Mouse (Mus musculus) CH12.LX (cell line): Measurements from ENCODE around the gene Gpx4. TPM values are rescaled to one million over a fixed set of nuclear protein-coding genes. Genes with fewer than 3 reads are reported as not detected.

Source experiments
- DNase-seq: peaks from one replicate; pipeline ENCODE4 v3.0.0-alpha.2; 2013; ENCODE audit errors: extremely low read depth
- H3K27ac ChIP-seq: 2 replicates; pipeline ENCODE4 v1.5.1; 2012; ENCODE audit warnings: low read depth, mild to moderate bottlenecking, control low read depth, moderate library complexity; ENCODE audit not compliant: insufficient read depth
- H3K27me3 ChIP-seq: replicated peaks from 2 replicates; pipeline ENCODE3; 2012; ENCODE audit warnings: inconsistent platforms
- H3K36me3 ChIP-seq, 2 experiments: replicated peaks in 1 of 2; 2 replicates each; pipeline versions ENCODE3 to v1.6.1; 2012; ENCODE audit warnings: inconsistent platforms in 1 of 2, low read length in 1 of 2, mild to moderate bottlenecking in 1 of 2, mixed read lengths in 1 of 2, moderate library complexity in 1 of 2; ENCODE audit not compliant: control insufficient read depth in 1 of 2, insufficient read depth in 1 of 2
- H3K4me1 ChIP-seq, 2 experiments: 2 replicates each; pipeline ENCODE4 v1.6.1; 2012; ENCODE audit warnings: inconsistent platforms in 1 of 2, moderate library complexity in 1 of 2; ENCODE audit not compliant: insufficient read depth in 2 of 2, control insufficient read depth in 1 of 2
- H3K4me2 ChIP-seq: 2 replicates; pipeline ENCODE4 v1.6.1; 2012; ENCODE audit warnings: low read depth, mild to moderate bottlenecking, control low read depth; ENCODE audit not compliant: poor library complexity, insufficient read depth, severe bottlenecking
- H3K4me3 ChIP-seq, 3 experiments: fragments of 150-350 bp in 1 of 3; sonication (generic) in 1 of 3; replicated peaks in 1 of 3; 2 replicates each; pipeline versions ENCODE3 to v1.5.1; 2011 to 2012; ENCODE audit warnings: low read depth in 2 of 3, low read length in 2 of 3, mild to moderate bottlenecking in 2 of 3, moderate library complexity in 2 of 3, control low read depth in 1 of 3, improper control_type of control experiment in 1 of 3, inconsistent platforms in 1 of 3, mixed read lengths in 1 of 3; ENCODE audit not compliant: poor library complexity in 1 of 3
- H3K79me2 ChIP-seq: replicated peaks from 2 replicates; pipeline ENCODE4 v1.6.1; 2012; ENCODE audit warnings: mild to moderate bottlenecking, moderate library complexity; ENCODE audit not compliant: control insufficient read depth, poor library complexity, insufficient read depth, severe bottlenecking; ENCODE audit errors: extremely low read depth
- H3K9ac ChIP-seq: 2 replicates; pipeline ENCODE4 v1.6.1; 2012; ENCODE audit warnings: low read depth, mild to moderate bottlenecking, control low read depth, moderate library complexity; ENCODE audit not compliant: insufficient read depth
- H3K9me3 ChIP-seq: replicated peaks from 2 replicates; pipeline ENCODE3; 2012; ENCODE audit warnings: low read length, inconsistent platforms, mixed read lengths
- BHLHE40 ChIP-seq: IDR thresholded peaks from 2 replicates; pipeline ENCODE4 v1.6.1; 2011; ENCODE audit warnings: mild to moderate bottlenecking, low read depth, low read length, improper control_type of control experiment
- CHD1 ChIP-seq: IDR thresholded peaks from 2 replicates; pipeline ENCODE4 v1.6.1; 2012; ENCODE audit warnings: low read depth, low read length, improper control_type of control experiment, inconsistent platforms
- CHD2 ChIP-seq: IDR thresholded peaks from 2 replicates; pipeline ENCODE4 v1.6.1; 2011; ENCODE audit warnings: low read length, improper control_type of control experiment
- CTCF ChIP-seq, 2 experiments: IDR thresholded peaks in 1 of 2; conservative IDR thresholded peaks in 1 of 2; 2 replicates each; pipeline ENCODE4 v1.5.1; 2011 to 2012; ENCODE audit warnings: low read depth in 2 of 2, low read length in 2 of 2, improper control_type of control experiment in 1 of 2, inconsistent platforms in 1 of 2, mild to moderate bottlenecking in 1 of 2, moderate library complexity in 1 of 2
- E2F4 ChIP-seq: IDR thresholded peaks from 2 replicates; pipeline ENCODE4 v1.6.1; 2011; ENCODE audit warnings: low read depth, low read length, improper control_type of control experiment; ENCODE audit not compliant: insufficient replicate concordance
- EP300 ChIP-seq: IDR thresholded peaks from 2 replicates; pipeline ENCODE4 v1.6.1; 2011; ENCODE audit warnings: low read length, improper control_type of control experiment
- ETS1 ChIP-seq: conservative IDR thresholded peaks from 2 replicates; pipeline ENCODE4 v1.6.1; 2012; ENCODE audit warnings: low read depth, mild to moderate bottlenecking, inconsistent platforms, low read length, improper control_type of control experiment, moderate library complexity
- GABPA ChIP-seq: IDR thresholded peaks from 2 replicates; pipeline ENCODE4 v1.6.1; 2012; ENCODE audit warnings: low read depth, low read length, improper control_type of control experiment, inconsistent platforms; ENCODE audit not compliant: insufficient replicate concordance
- HCFC1 ChIP-seq: IDR thresholded peaks from 2 replicates; pipeline ENCODE4 v1.6.1; 2012; ENCODE audit warnings: low read depth, mild to moderate bottlenecking, inconsistent platforms, low read length, improper control_type of control experiment
- IRF4 ChIP-seq: IDR thresholded peaks from 2 replicates; pipeline ENCODE4 v1.6.1; 2014; ENCODE audit warnings: low read depth, mild to moderate bottlenecking, inconsistent platforms, low read length, improper control_type of control experiment
- JUN ChIP-seq: IDR thresholded peaks from 2 replicates; pipeline ENCODE4 v1.6.1; 2011; ENCODE audit warnings: low read depth, mild to moderate bottlenecking, low read length, improper control_type of control experiment, moderate library complexity; ENCODE audit not compliant: insufficient read depth
- JUND ChIP-seq: conservative IDR thresholded peaks from 2 replicates; pipeline ENCODE4 v1.6.1; 2011; ENCODE audit warnings: low read depth, low read length, improper control_type of control experiment
- KAT2A ChIP-seq: IDR thresholded peaks from 2 replicates; pipeline ENCODE4 v1.6.1; 2012; ENCODE audit warnings: low read length, improper control_type of control experiment, inconsistent platforms; ENCODE audit not compliant: insufficient replicate concordance
- MAFK ChIP-seq: IDR thresholded peaks from 2 replicates; pipeline ENCODE4 v1.6.1; 2011; ENCODE audit warnings: low read length, improper control_type of control experiment; ENCODE audit not compliant: insufficient replicate concordance
- MAX ChIP-seq: IDR thresholded peaks from 2 replicates; pipeline ENCODE4 v1.6.1; 2011; ENCODE audit warnings: low read length, improper control_type of control experiment
- MAZ ChIP-seq: IDR thresholded peaks from 2 replicates; pipeline ENCODE4 v1.6.1; 2012; ENCODE audit warnings: low read depth, mild to moderate bottlenecking, inconsistent platforms, low read length, improper control_type of control experiment, moderate library complexity
- MEF2A ChIP-seq: IDR thresholded peaks from 2 replicates; pipeline ENCODE4 v1.6.1; 2014; ENCODE audit warnings: low read depth, mild to moderate bottlenecking, inconsistent platforms, low read length, improper control_type of control experiment, borderline replicate concordance
- MXI1 ChIP-seq: IDR thresholded peaks from 2 replicates; pipeline ENCODE4 v1.6.1; 2011; ENCODE audit warnings: mild to moderate bottlenecking, low read depth, low read length, improper control_type of control experiment
- MYC ChIP-seq: IDR thresholded peaks from 2 replicates; pipeline ENCODE4 v1.6.1; 2011; ENCODE audit warnings: low read depth, mild to moderate bottlenecking, improper control_type of control experiment, low read length
- NELFE ChIP-seq: IDR thresholded peaks from 2 replicates; pipeline ENCODE4 v1.6.1; 2011; ENCODE audit warnings: low read depth, low read length, improper control_type of control experiment
- NRF1 ChIP-seq: IDR thresholded peaks from 2 replicates; pipeline ENCODE4 v1.6.1; 2014; ENCODE audit warnings: low read depth, mild to moderate bottlenecking, inconsistent platforms, low read length, improper control_type of control experiment, moderate library complexity
- PAX5 ChIP-seq: IDR thresholded peaks from 2 replicates; pipeline ENCODE4 v1.6.1; 2012; ENCODE audit warnings: low read length, inconsistent platforms, mixed read lengths
- POLR2A ChIP-seq: IDR thresholded peaks from 2 replicates; pipeline ENCODE4 v1.6.1; 2011; ENCODE audit warnings: low read depth, mild to moderate bottlenecking, improper control_type of control experiment, low read length
- POLR2AphosphoS2 ChIP-seq: IDR thresholded peaks from 2 replicates; pipeline ENCODE4 v1.6.1; 2011; ENCODE audit warnings: low read depth, low read length, improper control_type of control experiment
- RAD21 ChIP-seq: IDR thresholded peaks from 2 replicates; pipeline ENCODE4 v1.6.1; 2011; ENCODE audit warnings: low read depth, mild to moderate bottlenecking, low read length, improper control_type of control experiment, moderate library complexity
- SMC3 ChIP-seq: IDR thresholded peaks from 2 replicates; pipeline ENCODE4 v1.6.1; 2011; ENCODE audit warnings: low read depth, low read length, improper control_type of control experiment
- TBP ChIP-seq: conservative IDR thresholded peaks from 2 replicates; pipeline ENCODE4 v1.6.1; 2011; ENCODE audit warnings: low read depth, low read length, improper control_type of control experiment
- UBTF ChIP-seq: IDR thresholded peaks from 2 replicates; pipeline ENCODE4 v1.6.1; 2012; ENCODE audit warnings: low read depth, mild to moderate bottlenecking, inconsistent platforms, low read length, improper control_type of control experiment, moderate library complexity
- USF1 ChIP-seq: IDR thresholded peaks from 2 replicates; pipeline ENCODE4 v1.6.1; 2014; ENCODE audit warnings: low read depth, mild to moderate bottlenecking, inconsistent platforms, low read length, improper control_type of control experiment
- USF2 ChIP-seq: conservative IDR thresholded peaks from 2 replicates; pipeline ENCODE4 v1.6.1; 2011; ENCODE audit warnings: low read depth, low read length, improper control_type of control experiment
- ZKSCAN1 ChIP-seq: IDR thresholded peaks from 2 replicates; pipeline ENCODE4 v1.6.1; 2012; ENCODE audit warnings: low read depth, inconsistent platforms, low read length, improper control_type of control experiment, borderline replicate concordance
- ZMIZ1 ChIP-seq: IDR thresholded peaks from 2 replicates; pipeline ENCODE4 v1.6.1; 2012; ENCODE audit warnings: low read depth, mild to moderate bottlenecking, inconsistent platforms, low read length, improper control_type of control experiment
- ZNF384 ChIP-seq: IDR thresholded peaks from 2 replicates; pipeline ENCODE4 v1.6.1; 2012; ENCODE audit warnings: low read depth, low read length, improper control_type of control experiment, inconsistent platforms
- dilution Hi-C: fragments of 300-500 bp; cut with MboI; formaldehyde crosslinking; loops from 2 replicates; pipeline ENCODE4 v1.14.3; 2020; ENCODE audit warnings: low sequenced_read_pairs; ENCODE audit not compliant: extremely low pct_unique_long_range_greater_than_20kb, extremely low pct_ligation_motif_present
- in situ Hi-C: fragments of 300-500 bp; cut with MboI; formaldehyde crosslinking; loops from 3 replicates; pipeline ENCODE4 v1.14.3; 2019; ENCODE audit warnings: low sequenced_read_pairs, low pct_ligation_motif_present, low pct_unique_long_range_greater_than_20kb, mixed read lengths
- polyA plus RNA-seq: library from polyadenylated mRNA; unstranded; fragments of >175 nt; gene quantifications from 2 replicates; pipeline ENCODE4 v1.2.1, GENCODE M21; 2012; ENCODE audit warnings: low read depth; ENCODE audit not compliant: insufficient read length
- total RNA-seq, 2 experiments: library from RNA; depleted of rRNA; stranded (reverse); fragments of 300-350 nt in 1 of 2; fragments of >200 nt in 1 of 2; gene quantifications; 2 replicates each; pipeline ENCODE4 v1.2.3; 2012 to 2014

The Gpx4 gene
- total and polyA plus RNA-seq, 3 experiments, result 332 to 459 (median 386) TPM

DNA sequence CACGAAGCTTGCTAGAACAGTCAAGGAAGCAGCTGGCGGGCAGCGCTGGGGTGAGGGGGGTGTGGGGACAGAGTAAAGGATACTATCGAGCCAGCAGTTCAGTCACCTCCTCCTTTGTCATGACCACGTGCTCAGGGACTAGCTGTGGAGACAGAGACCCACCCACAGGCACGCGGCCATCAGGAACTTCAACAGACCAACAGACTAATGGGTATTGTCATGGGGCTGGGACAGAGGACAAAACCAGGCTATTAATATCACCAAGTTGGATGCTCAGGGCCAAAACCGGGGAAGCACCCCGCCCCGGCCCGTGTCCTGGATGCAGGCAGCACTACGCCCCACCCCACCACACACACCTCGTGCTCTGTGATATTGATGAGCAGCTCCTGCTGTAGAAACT, 10.1 kb upstream of the Gpx4 start:
- no peak for DNase-seq
- Histone ChIP-seq H3K4me1 (peaks cover 22 to 56% of the 10 kb centered on the region in 2 experiments), H3K4me2 (no peak overlapping the region), H3K4me3 (no peak overlapping the region), H3K9ac (no peak overlapping the region), H3K9me3 (no peaks in the 10 kb centered on the region), H3K27ac (no peak overlapping the region), H3K27me3 (no peaks in the 10 kb centered on the region), H3K79me2 (peaks cover 20% of the 10 kb centered on the region), H3K36me3 (peaks cover 35 to 50% of the 10 kb centered on the region in 2 experiments)
- dilution Hi-C loops (no loop called here), in situ Hi-C loops (no loop called here)
- TF ChIP-seq ZMIZ1, result no peak
- TF ChIP-seq POLR2AphosphoS2, result no peak
- no peak for TF ChIP-seq IRF4
- no peak for TF ChIP-seq GABPA
- no peak for TF ChIP-seq MAZ
- no peak for TF ChIP-seq CHD2

DNA sequence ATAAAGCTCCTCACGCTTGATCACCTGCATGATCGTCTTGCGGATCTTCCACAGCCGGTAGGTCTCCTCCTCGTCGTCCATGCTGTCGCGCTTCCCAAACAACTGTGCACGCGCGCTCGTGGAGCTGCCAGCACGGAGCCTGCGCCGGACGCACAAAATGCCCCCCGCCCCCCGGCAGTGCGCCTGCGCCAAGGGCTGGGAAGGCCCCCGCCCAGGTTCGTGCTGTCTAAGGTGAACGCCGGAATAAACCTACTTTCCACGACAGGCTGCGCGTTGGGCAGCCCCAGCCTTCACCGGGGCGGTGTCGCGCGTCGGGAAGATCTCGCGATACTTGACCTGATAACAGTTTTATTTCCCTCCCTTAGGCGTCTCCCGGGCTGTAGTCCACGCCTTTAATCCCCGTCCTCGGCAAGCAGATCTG, 7.4 kb upstream of the Gpx4 start, which contains the start of gene Polr2e:
Gene Polr2e, minus strand, starts transcription at position 237 of the 421 bp plus-strand sequence.
- H3K4me1 ChIP-seq, result peaks cover 14 to 34% of the 10 kb centered on the region in 2 experiments
- dilution Hi-C loops, result no loop called here
- H3K4me2 ChIP-seq, result peak within 1 kb of the TSS; percentile 80
- peak; percentile 97 for DNase-seq
- H3K27ac ChIP-seq, result no peak within 1 kb of the TSS; the same call in 1 of the 2 replicates
- H3K79me2 ChIP-seq, result peaks cover 20% of the 10 kb centered on the region
- in situ Hi-C loops, result no loop called here
- peaks cover 35 to 41% of the 10 kb centered on the region in 2 experiments for H3K36me3 ChIP-seq
- peak within 1 kb of the TSS; percentile 93 for H3K9ac ChIP-seq
- H3K4me3 ChIP-seq, result peak within 1 kb of the TSS; percentile 78 to 94 (median 81)
- no peaks in the 10 kb centered on the region for H3K9me3 ChIP-seq
- H3K27me3 ChIP-seq, result no peaks in the 10 kb centered on the region
- TF ChIP-seq GABPA, result no peak
- no peak for TF ChIP-seq ZMIZ1
- TF ChIP-seq IRF4, result no peak
- peak; percentile 82 for TF ChIP-seq TBP
- TF ChIP-seq MAZ, result peak; percentile 25; the same call in 1 of the 2 replicates
- no peak for TF ChIP-seq SMC3
- TF ChIP-seq MYC, result no peak
- TF ChIP-seq JUND, result no peak
- TF ChIP-seq NELFE, result peak; percentile 54
- peak; percentile 99 for TF ChIP-seq CHD2
- TF ChIP-seq BHLHE40, result peak; percentile 52; the same call in 1 of the 2 replicates
- TF ChIP-seq MXI1, result peak; percentile 97
- no peak for TF ChIP-seq CHD1
- TF ChIP-seq RAD21, result no peak
- no peak for TF ChIP-seq JUN
- no peak for TF ChIP-seq ZNF384
- peak; percentile 99 for TF ChIP-seq MAX
- TF ChIP-seq PAX5, result no peak
- TF ChIP-seq POLR2A, result peak; percentile 80
- no peak for TF ChIP-seq USF1
- peak; percentile 96 for TF ChIP-seq NRF1
- no peak for TF ChIP-seq UBTF
- TF ChIP-seq CTCF (conservative IDR thresholded peaks at IDR 0.05 in 1 of 2, IDR thresholded peaks at IDR 0.05 in 1 of 2; ENCODE audit: low read depth in 2 of 2, low read length in 2 of 2), result no peak
- no peak for TF ChIP-seq MAFK
- TF ChIP-seq KAT2A, result no peak
- TF ChIP-seq EP300, result no peak
- TF ChIP-seq USF2, result no peak
- peak; percentile 90 for TF ChIP-seq HCFC1
- TF ChIP-seq POLR2AphosphoS2, result no peak
- no peak for TF ChIP-seq ETS1
- no peak for TF ChIP-seq ZKSCAN1
- TF ChIP-seq MEF2A, result 0 out of 2 replicates have a peak, but pooled peaks have one; percentile 12
- no peak; the same call in 1 of the 2 replicates for TF ChIP-seq E2F4
